Mouse (Mus musculus) C2C12 (cell line): ENCODE measurements around the gene Abcb1a. TPM values are rescaled to one million over a fixed set of nuclear protein-coding genes. Genes with fewer than 3 reads are reported as not detected.

ENCODE experiments used
- H3K27me3 ChIP-seq: one replicate; pipeline ENCODE4 v1.6.1; 2011; ENCODE audit not compliant: control insufficient read depth, insufficient read depth, insufficient read length
- H3K36me3 ChIP-seq: one replicate; pipeline ENCODE4 v1.6.1; 2011; ENCODE audit not compliant: control insufficient read depth, insufficient read depth
- H3K4me3 ChIP-seq: one replicate; pipeline ENCODE4 v1.5.1; 2011; ENCODE audit warnings: mild to moderate bottlenecking, control low read depth; ENCODE audit not compliant: poor library complexity, insufficient read depth, severe bottlenecking
- H3K79me2 ChIP-seq: one replicate; pipeline ENCODE4 v1.6.1; 2011; ENCODE audit not compliant: control insufficient read depth, insufficient read depth
- H3K79me3 ChIP-seq: one replicate; pipeline ENCODE4 v1.6.1; 2011; ENCODE audit warnings: low read depth, control low read depth
- H3ac ChIP-seq: one replicate; pipeline ENCODE3; 2011; ENCODE audit warnings: low read depth; ENCODE audit not compliant: control insufficient read depth, insufficient read length
- CEBPB ChIP-seq: IDR thresholded peaks from one replicate; pipeline ENCODE4 v1.6.1; 2011; ENCODE audit warnings: low read depth, mild to moderate bottlenecking, control low read depth, moderate library complexity
- CTCF ChIP-seq: IDR thresholded peaks from one replicate; pipeline ENCODE4 v1.5.1; 2011; ENCODE audit not compliant: control insufficient read depth, insufficient read depth, insufficient read length
- FOSL1 ChIP-seq: IDR thresholded peaks from one replicate; pipeline ENCODE4 v1.8.0; 2011; ENCODE audit warnings: mild to moderate bottlenecking, low read length; ENCODE audit not compliant: poor library complexity, insufficient read depth, severe bottlenecking
- MAX ChIP-seq: IDR thresholded peaks from one replicate; pipeline ENCODE4 v1.6.1; 2011; ENCODE audit warnings: mild to moderate bottlenecking, control low read depth
- MYOD1 ChIP-seq: IDR thresholded peaks from one replicate; pipeline ENCODE4 v1.6.1; 2011; ENCODE audit warnings: low read depth; ENCODE audit not compliant: control insufficient read depth, insufficient read length
- MYOG ChIP-seq: IDR thresholded peaks from one replicate; pipeline ENCODE4 v1.6.1; 2011; ENCODE audit not compliant: control insufficient read depth, insufficient read length; ENCODE audit errors: extremely low read depth
- USF1 ChIP-seq: IDR thresholded peaks from one replicate; pipeline ENCODE4 v1.6.1; 2011; ENCODE audit warnings: low read depth, mild to moderate bottlenecking, control low read depth, moderate library complexity
- long read RNA-seq, 2 experiments: library from polyadenylated mRNA; unstranded; transcript quantifications; one replicate each; pipeline ENCODE4 v2.0.0; 2019 to 2020
- polyA plus RNA-seq: library from polyadenylated mRNA; unstranded; fragments of >200 nt; fragmentation: generic; extraction: Trizol; gene quantifications from one replicate; pipeline ENCODE4 v1.2.1, GENCODE M21; 2012; ENCODE audit warnings: missing spikeins

The Abcb1a gene
- polyA plus RNA-seq: 0.01 TPM
- long read RNA-seq, experiment 1: 0 reads
- long read RNA-seq, experiment 2, full-length matches to known transcripts: 3 of 3 reads
- long read RNA-seq, experiment 2, partial matches to known transcripts: 0 of 3 reads
- long read RNA-seq, experiment 2, other reads (novel, unspliced or antisense): 0 of 3 reads

GRCm38 (mm10) chr5:8659911-8660737 lies at the start of gene Abcb1a:
Abcb1a (plus strand) TSS chr5:8660077.
- Histone ChIP-seq H3K4me3 (no peak within 1 kb of the TSS), H3K79me3 (no peaks in the 10 kb centered on the region), H3K27me3 (no peaks in the 10 kb centered on the region), H3K79me2 (no peaks in the 10 kb centered on the region), H3ac (no peak within 1 kb of the TSS), H3K36me3 (no peaks in the 10 kb centered on the region)
- TF ChIP-seq MYOD1: no peak
- TF ChIP-seq FOSL1: no peak
- TF ChIP-seq MYOG: no peak
- no peak for TF ChIP-seq CEBPB
- no peak for TF ChIP-seq USF1
- no peak for TF ChIP-seq MAX
- no peak for TF ChIP-seq CTCF

GRCm38 (mm10) chr5:8622071-8622595 lies 37.7 kb upstream of the Abcb1a start:
- Histone ChIP-seq H3K36me3 (no peaks in the 10 kb centered on the region), H3K79me3 (no peaks in the 10 kb centered on the region), H3K4me3 (no peak overlapping the region), H3ac (no peak overlapping the region), H3K27me3 (peaks cover 9% of the 10 kb centered on the region), H3K79me2 (no peaks in the 10 kb centered on the region)
- TF ChIP-seq FOSL1: no peak
- no peak for TF ChIP-seq MYOG
- TF ChIP-seq USF1: no peak
- no peak for TF ChIP-seq MYOD1
- TF ChIP-seq MAX: no peak
- no peak for TF ChIP-seq CTCF
- no peak for TF ChIP-seq CEBPB

DNA sequence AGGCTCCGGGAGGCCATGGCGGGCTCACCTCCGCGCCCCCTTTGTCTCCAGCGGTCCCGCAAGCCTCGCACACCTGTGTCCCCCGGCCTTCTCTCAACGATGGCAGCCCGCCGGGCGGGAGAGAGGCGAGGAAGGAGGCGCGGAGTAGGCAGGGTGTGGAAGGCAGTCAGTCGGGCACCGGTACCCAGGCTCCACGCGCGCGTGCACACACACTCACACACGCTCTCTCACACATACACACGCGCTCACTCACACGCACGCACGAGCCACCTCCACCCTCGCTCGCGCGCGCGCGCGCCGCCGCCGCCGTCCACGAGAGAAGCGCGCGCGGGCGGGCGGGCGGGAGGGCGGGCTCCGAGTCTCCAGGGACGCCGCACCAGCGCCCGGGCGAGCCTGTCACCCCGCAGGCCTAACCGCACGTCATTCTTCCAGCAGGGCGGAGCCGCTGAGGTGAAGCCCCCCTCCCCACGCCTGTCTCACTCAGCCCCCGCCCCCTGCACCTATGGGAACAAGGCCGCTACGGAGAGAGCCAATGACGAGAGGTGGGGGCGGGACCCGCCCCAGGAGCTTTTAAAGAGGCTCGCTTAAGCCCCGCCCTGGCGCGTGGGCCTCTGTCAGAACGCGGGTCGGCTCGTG lies 37.2 kb upstream of the Abcb1a start, which contains the start of gene Rundc3b:
Rundc3b (minus strand) TSS at position 357 of the 636 bp plus-strand sequence.
- Histone ChIP-seq H3K4me3 (no peak within 1 kb of the TSS), H3K79me3 (no peaks in the 10 kb centered on the region)

DNA sequence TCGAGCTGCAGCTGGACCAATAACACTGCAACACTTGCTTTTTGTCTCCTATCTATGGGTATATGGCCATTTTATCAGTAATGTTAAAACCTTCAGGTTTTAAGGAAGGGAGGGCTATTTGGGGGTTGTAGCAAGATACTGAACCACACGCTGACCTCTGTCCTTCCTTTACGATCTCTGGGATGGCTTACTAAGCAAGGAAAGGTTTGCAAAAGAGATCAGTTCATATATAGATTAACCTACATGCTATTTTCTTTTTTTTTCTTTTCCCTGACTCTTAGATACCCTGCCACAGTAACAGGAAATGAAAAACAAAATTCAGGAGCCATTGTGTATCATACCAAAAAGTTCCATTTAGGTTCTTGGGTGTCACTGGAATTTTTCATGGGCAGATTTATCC lies 27.0 kb upstream of the Abcb1a start:
- TF ChIP-seq CTCF: no peak
- Histone ChIP-seq H3K27me3 (no peaks in the 10 kb centered on the region), H3K36me3 (no peaks in the 10 kb centered on the region), H3K79me2 (no peaks in the 10 kb centered on the region), H3ac (no peak overlapping the region), H3K79me3 (no peaks in the 10 kb centered on the region), H3K4me3 (no peak overlapping the region)

More for the DNA sequence above, 37.2 kb upstream of the Abcb1a start, which contains the start of gene Rundc3b:
- no peak for TF ChIP-seq CTCF
- TF ChIP-seq CEBPB: no peak
- no peak for TF ChIP-seq FOSL1
- TF ChIP-seq USF1: no peak
- no peak for TF ChIP-seq MYOG
- TF ChIP-seq MYOD1: no peak
- no peak for TF ChIP-seq MAX
- Histone ChIP-seq H3ac (no peak within 1 kb of the TSS), H3K79me2 (no peaks in the 10 kb centered on the region), H3K27me3 (peaks cover 9% of the 10 kb centered on the region), H3K36me3 (no peaks in the 10 kb centered on the region)

DNA sequence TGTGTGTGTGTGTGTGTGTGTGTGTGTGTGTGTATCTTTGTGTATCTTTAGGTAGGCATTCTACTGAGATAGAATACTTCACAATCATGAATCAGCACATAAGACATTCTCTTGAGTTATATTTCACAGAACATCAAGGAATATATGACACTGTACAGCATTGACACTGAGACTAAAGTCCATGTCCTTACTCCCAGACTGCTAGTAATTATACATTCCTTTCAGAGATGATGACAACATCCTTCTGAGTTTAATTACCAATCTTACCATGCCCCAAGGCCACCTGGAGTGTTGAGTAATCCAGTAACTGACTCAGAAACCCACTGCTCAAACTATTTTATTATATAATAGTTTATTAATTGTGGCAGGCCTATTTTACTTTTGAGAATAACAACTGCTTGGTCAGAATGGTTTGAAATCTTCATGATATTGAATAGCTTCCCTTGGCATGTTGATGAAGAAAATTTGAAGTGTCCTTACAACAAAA lies 25.3 kb upstream of the Abcb1a start:
- Histone ChIP-seq H3K27me3 (no peaks in the 10 kb centered on the region), H3K4me3 (no peak overlapping the region), H3K79me3 (no peaks in the 10 kb centered on the region), H3K36me3 (no peaks in the 10 kb centered on the region), H3ac (no peak overlapping the region), H3K79me2 (no peaks in the 10 kb centered on the region)
- TF ChIP-seq CEBPB: no peak
- no peak for TF ChIP-seq CTCF
- no peak for TF ChIP-seq MAX
